Mouse (Mus musculus): ENCODE data around the gene Map3k21.

Map3k21 gene

DNA sequence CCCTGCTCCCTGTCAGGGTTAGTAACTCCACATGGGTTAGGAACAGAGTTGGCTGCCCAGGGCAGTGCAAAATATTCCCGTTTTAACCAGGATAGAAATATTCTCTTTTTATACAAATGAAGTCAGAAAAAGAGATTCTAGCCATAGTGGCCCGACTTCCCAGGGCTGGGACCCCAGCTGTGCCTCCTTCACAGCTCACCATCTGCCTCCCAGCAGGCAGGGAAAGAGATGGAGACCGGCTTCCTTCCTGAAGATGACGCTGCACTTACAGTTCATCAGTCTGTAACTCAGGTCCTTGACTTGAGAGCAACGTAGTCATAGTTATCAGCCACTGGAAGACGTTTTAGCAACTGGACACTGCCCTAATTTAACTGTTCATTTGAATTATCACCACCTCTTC, 70.6 kb downstream of the Map3k21 start:
- no peak for DNase-seq

- DNase-seq, result no peak
Measured at GRCm38 (mm10) chr8:125983515-125983914, 73.3 kb downstream of the Map3k21 start.

DNA sequence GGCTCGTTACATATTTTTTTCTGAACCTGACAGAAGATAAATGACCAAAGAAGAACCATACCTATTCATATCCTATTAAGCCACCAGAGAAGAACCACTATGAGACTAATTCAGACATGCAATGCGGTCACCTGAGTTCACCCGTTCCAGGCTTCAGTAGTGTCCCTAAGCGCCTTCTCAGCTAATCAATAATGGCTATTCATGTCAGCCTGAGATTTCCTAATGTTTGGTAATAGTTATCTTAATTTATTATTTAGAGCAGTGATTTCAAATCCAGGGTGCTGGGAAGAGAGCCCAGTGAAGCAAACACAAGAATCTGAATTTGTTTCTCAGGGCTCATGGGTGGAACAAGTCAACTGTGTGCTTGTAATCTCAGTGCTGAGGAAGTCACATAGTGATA, 73.9 kb downstream of the Map3k21 start:
- DNase-seq, result no peak

GRCm38 (mm10) chr8:125985364-125985763, 75.1 kb downstream of the Map3k21 start:
- DNase-seq, result no peak

DNA sequence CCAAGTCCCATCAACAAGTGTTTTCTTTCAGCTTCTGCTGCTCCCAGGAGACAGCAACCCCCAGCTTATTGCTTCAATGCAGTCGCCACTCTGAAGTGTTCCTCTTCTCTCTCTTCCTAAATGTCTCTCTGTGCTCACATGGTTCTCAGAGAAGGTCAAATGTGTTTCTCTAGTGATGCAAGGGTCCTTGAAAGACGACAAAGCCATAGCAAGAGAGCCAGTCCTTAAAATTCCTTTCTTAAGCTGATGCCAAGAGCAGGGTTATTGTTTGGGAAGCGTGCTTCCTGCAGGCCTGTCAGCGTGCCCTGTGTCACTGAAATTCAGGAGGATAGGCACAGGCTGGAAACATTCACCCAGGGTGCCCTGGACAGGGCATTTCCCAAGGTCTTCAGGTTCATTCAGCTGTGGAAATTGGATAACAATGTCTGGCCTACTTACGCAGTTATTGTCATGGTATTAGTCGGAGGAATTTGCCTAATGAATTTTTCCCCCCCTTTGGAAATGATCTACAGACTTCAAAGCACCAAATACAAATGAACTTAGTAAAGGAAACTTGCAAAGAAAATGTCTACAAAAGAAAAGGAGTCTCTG, 76.8 kb downstream of the Map3k21 start:
- no peak for DNase-seq

DNA sequence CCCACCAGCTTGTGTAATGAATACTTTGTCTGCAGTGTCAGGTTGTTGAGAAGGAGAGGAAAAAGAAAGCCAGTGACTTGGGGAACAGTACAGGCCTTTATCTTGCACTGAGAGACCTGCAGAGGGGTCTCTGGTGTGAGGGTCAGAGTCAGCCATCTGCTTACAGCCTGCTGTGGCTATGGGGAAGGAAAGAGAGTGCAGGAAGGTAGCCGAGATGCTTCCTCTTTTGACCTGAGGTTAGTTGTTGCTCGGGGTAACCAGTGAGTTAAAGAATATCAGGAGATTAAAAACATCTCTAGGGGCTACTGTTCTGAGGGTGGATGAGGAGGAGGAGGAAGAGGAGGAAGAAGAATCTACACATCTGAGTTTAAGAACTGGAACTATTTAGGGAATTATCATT, 77.7 kb downstream of the Map3k21 start:
- no peak for DNase-seq

DNA sequence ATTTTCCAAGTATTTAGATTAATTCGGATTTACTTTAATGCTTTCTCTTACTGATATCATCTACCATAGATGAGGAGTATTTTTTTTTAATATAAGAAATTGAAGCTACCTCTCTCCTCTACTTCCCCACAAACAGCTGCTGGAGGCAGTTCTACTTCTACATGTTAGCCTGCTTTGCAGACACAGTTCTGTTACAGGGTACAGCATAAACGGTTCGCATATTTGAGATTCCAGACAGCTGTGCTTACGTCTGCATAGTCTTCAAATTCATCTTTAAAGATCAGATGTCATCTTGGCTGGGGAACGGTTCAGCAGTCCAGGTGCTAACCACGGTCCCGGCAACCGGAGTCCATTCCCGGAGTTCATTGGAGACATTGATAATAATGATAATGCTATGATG, 83.4 kb downstream of the Map3k21 start:
- no peak for DNase-seq

- DNase-seq, result no peak
Measured at GRCm38 (mm10) chr8:125995101-125995986, 85.1 kb downstream of the Map3k21 start, which contains the start of gene Kcnk1. Gene Kcnk1, plus strand, starts transcription at chr8:125995170.

- DNase-seq, result no peak
Measured at GRCm38 (mm10) chr8:125996031-125996839, 86.0 kb downstream of the Map3k21 start.

DNA sequence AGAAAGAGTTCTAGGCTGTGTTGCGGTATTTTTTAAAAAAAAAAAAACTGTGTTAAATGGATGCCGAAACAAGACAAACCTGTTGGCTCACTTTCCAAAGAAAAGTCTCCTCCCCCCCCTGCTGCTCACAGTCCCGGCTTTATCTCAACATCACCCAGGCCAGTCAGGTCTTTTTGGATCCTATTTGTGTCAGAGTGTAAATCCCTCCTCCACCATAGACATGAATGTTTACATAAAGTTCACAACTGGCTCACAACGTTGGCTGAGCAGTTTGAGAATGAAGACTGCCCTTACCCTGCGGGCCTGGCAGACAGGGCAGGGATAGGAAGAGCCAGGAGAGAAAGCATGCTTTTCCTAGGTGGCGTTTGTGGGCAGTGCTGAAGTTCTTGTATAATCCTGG, 86.7 kb downstream of the Map3k21 start:
- no peak for DNase-seq

All from thymus, postnatal 14 days (tissue).